Mouse (Mus musculus) midbrain, embryonic 10.5 days (tissue): ENCODE measurements around the gene Tmbim1. TPM values are rescaled to one million over a fixed set of nuclear protein-coding genes. Genes with fewer than 3 reads are reported as not detected.
A peak's percentile ranks its signal among the peaks of the same experiment; 100 is the strongest.
"Not testable (repeated sequence)": the region's sequence is repeated elsewhere in the genome, so short reads cannot be mapped to it uniquely, and the experiment has no call there.

Source experiments
- DNase-seq: peaks from one replicate; pipeline ENCODE4 v3.0.0-alpha.2; 2017; ENCODE audit warnings: low spot score
- H3K27ac ChIP-seq: fragments of 300-500 bp; sonication (generic); replicated peaks from 2 replicates; pipeline ENCODE4 v1.5.1; 2016; ENCODE audit warnings: mild to moderate bottlenecking
- H3K27me3 ChIP-seq: fragments of 300-500 bp; sonication (generic); 2 replicates; pipeline ENCODE4 v1.6.1; 2016; ENCODE audit warnings: low read depth, mild to moderate bottlenecking; ENCODE audit not compliant: poor library complexity, severe bottlenecking
- H3K36me3 ChIP-seq: fragments of 300-500 bp; sonication (generic); 2 replicates; pipeline ENCODE4 v1.6.1; 2016; ENCODE audit warnings: mild to moderate bottlenecking, moderate library complexity
- H3K4me1 ChIP-seq: fragments of 300-500 bp; sonication (generic); 2 replicates; pipeline ENCODE4 v1.6.1; 2016
- H3K4me3 ChIP-seq: fragments of 300-500 bp; sonication (generic); 2 replicates; pipeline ENCODE4 v1.5.1; 2016; ENCODE audit warnings: mild to moderate bottlenecking, moderate library complexity
- H3K9me3 ChIP-seq: fragments of 300-500 bp; sonication (generic); replicated peaks from 2 replicates; pipeline ENCODE4 v1.6.1; 2016; ENCODE audit warnings: mild to moderate bottlenecking
- WGBS: fragments of 180-500 bp; shearing (Covaris S2); methylation state at CpG from one replicate; pipeline ENCODE4 v1.1.7; 2016; 5-methylcytosine and 5-hydroxymethylcytosine counted together
- polyA plus RNA-seq: library from polyadenylated mRNA; unstranded; fragments of >200 nt; fragmentation: Nextera tagmentation; extraction: Ambion mirVana; gene quantifications from 2 replicates; pipeline ENCODE4 v1.2.1, GENCODE M21; 2016

The Tmbim1 gene
- polyA plus RNA-seq, result 8.6 TPM in 2 replicates

DNA sequence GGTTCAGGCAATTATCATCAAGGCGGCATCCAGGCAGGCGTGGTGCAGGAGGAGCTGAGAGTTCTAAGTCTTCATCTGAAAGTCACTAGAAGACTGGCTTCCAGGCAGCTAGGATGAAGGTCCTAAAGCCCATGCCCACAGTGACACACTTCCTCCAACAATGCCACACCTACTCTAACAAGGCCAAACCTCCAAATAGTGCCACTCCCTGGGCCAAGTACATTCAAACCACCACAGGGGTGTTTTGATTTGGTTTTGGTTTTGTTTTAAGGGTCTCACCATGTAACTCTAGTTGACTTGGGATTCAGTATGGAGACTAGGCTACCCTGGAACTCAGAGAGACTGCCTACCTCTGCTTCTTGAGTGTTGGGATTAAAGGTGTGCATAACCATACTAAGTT is at the start of gene Tmbim1:
Tmbim1 (minus strand) TSS at position 101 of the 400 bp plus-strand sequence.
- WGBS, result 92% methylated on average over 2 of the region's 2 CpGs
- Histone ChIP-seq H3K4me1 (peaks cover 15% of the 10 kb centered on the region), H3K36me3 (no peaks in the 10 kb centered on the region), H3K9me3 (no peaks in the 10 kb centered on the region), H3K27ac (no peak within 1 kb of the TSS), H3K4me3 (peak within 1 kb of the TSS; percentile 64), H3K27me3 (peaks cover 30% of the 10 kb centered on the region)
- DNase-seq, result no peak

DNA sequence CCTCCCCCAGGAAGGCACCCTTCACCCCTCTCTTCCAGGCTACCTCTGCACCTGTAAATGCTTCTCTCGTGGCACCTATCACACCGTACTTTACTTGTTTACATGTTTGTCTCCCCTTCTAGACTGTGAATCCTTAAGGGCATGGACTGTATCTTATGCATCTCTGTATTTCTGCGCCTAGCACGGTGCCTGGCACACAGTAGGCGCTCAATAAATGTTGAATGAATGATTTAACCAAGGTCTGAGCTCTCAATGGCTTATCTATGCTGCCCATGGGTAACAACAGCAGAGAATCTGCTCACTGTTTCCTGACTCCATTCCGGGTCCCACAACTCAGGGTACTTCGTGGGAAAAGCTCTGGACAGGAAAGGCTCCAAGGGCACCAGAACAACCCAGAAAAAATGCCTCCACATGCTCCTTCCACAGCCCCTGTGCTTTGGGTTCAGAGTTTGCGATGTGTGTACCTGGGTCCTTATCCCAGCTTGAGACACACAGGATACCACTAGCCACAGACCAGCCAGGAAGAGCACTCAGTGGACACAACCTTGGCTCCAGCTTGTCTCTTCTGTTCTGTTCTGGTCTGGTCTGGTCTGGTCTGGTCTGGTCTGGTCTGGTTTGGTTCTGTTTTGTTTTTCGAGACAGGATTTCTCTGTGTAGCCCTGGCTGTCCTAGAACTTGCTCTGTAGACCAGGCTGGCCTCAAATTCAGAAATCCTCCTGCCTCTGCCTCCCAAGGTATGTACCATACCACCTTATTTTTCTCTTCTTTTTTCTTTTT is 48.2 kb upstream of the Tmbim1 start:
- WGBS, result 91% methylated on average over 9 of the region's 9 CpGs

DNA sequence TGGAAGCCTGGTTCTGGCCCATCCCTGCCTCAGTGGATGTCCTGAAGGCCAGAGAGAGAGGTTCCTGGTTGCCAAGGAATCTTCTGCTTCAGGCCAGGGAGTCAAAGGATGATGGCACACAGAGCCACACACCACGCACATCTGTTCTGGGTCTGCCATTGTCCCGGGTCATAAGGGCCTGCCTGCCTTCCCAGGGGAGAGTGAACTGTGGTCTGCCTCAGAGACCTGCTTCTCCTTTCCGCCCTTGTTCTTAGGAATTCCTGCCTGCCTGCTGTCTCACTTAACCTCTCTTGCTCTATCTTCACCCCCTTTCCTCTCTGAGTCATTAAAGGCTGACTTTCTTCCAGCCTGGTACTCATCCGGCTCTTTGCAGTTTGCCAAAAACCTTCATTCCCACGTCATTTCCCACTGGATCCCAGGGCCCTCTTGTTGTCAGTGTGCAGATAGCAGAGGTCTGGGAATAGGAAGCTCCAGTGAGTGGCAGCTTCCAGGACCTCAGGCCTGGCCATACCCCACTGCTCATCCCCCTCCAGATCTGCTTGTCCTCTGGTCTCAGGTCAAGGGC is 47.2 kb upstream of the Tmbim1 start:
- no peak for DNase-seq
- Histone ChIP-seq H3K4me3 (no peak overlapping the region), H3K36me3 (peaks cover 51% of the 10 kb centered on the region), H3K9me3 (no peaks in the 10 kb centered on the region), H3K27me3 (no peaks in the 10 kb centered on the region), H3K27ac (no peak overlapping the region), H3K4me1 (no peaks in the 10 kb centered on the region)
- WGBS, result 73% methylated on average over 5 of the region's 5 CpGs

More for the DNA sequence above, 48.2 kb upstream of the Tmbim1 start:
- Histone ChIP-seq H3K4me3 (no peak overlapping the region), H3K27me3 (no peaks in the 10 kb centered on the region), H3K36me3 (peaks cover 44% of the 10 kb centered on the region), H3K4me1 (no peaks in the 10 kb centered on the region), H3K9me3 (no peaks in the 10 kb centered on the region), H3K27ac (no peak overlapping the region)
- DNase-seq, result no peak

DNA sequence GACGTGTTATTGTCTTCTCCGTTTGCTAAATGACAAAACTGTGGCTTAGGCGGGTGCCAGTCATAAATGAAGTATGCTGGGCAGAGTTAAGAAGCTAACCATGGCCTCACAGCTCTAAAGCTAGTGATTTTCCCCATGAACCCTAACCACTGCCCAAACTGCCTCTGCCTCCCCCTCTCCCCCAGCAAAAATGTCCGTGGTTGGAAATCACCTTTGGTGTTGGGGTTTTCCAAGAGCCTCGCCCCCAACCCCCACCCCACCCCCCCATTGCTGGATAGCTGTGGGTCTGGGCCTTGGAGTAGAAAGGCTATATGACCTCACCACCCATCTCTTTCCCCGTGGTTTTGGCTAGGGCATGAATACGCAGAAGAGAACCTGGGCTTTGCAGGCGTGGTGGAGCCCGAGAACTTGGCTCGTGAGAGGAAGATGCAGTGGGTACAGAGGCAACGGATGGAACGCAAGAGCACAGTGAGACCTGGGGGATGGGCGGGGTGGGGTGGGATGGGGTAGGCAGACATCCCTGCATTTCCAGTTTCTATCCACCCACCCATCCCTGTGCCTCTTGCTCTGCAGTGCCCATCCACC is 45.9 kb upstream of the Tmbim1 start:
- H3K9me3 ChIP-seq, result no peaks in the 10 kb centered on the region
- peaks cover 52% of the 10 kb centered on the region for H3K36me3 ChIP-seq
- H3K4me1 ChIP-seq, result no peaks in the 10 kb centered on the region
- no peak for DNase-seq
- no peak overlapping the region for H3K4me3 ChIP-seq
- H3K27me3 ChIP-seq, result no peaks in the 10 kb centered on the region
- H3K27ac ChIP-seq, result no peak overlapping the region
- 93% methylated on average over 13 of the region's 13 CpGs for WGBS

DNA sequence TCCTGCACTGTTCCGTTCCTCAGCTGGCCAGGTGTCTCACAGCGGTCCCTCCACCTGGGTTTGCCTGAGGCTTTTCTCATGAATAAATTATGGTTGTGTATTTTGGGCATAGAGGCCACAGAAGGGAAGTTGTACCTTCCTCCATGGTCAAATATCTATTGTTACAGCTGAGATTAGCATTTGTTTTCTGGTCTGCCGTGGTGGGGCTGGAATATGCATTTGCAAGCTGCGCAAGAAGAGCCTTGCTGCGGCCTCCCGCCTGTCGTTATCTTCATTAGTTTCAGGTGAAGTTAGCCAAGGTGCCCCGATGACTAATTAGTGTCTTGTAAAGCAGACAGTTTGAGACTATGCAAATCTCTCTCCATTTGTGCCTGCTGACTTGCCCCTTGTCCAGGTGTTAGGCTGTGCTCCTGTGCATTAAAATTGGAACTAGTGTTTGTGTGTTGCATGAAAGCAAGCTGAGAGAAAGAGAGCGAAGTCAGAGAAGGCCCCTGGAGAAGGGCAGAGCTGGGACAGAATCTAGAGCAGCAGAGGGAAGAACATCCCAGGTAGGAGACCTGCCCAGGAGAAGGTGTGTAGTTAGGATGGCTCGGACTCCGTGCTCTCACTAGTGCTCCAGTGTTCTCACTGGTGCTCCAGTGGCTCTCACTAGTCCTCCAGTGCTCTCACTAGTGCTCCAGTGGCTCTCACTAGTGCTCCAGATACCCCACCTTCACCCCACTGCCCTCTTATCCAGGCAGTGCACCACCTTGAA is 38.9 kb upstream of the Tmbim1 start:
- Histone ChIP-seq H3K27ac (no peak overlapping the region), H3K27me3 (no peaks in the 10 kb centered on the region), H3K4me1 (peaks cover 7% of the 10 kb centered on the region), H3K9me3 (no peaks in the 10 kb centered on the region), H3K36me3 (peaks cover 15% of the 10 kb centered on the region), H3K4me3 (no peak overlapping the region)
- WGBS, result 83% methylated on average over 11 of the region's 11 CpGs
- no peak for DNase-seq

DNA sequence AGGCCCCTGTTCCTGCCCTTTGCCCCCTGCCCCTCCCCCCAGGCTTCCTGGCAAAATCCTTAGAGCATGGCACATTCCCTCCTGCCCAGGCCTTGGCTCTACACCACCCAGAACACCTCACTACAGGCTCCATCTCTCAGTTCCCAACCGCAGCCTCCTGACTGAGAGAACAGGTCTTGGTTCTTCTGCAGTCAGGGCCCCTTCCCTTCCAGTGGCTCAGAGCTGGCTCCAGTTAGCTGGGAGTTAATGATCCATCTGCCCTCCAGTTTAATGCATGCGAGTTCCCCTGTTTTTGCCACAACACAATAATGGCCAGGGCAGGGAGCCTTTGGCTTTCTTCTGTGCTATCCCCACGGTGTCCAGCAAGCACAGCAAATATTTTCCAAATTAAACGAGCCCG is 37.7 kb upstream of the Tmbim1 start:
- no peaks in the 10 kb centered on the region for H3K9me3 ChIP-seq
- H3K27me3 ChIP-seq, result no peaks in the 10 kb centered on the region
- H3K4me1 ChIP-seq, result peaks cover 14% of the 10 kb centered on the region
- DNase-seq, result no peak
- 80% methylated on average over 5 of the region's 5 CpGs for WGBS
- H3K27ac ChIP-seq, result 0 out of 2 replicates have a peak overlapping the region, but pooled peaks have one; percentile 49
- no peak overlapping the region for H3K4me3 ChIP-seq
- peaks cover 4% of the 10 kb centered on the region; the same call in 1 of the 2 replicates for H3K36me3 ChIP-seq

DNA sequence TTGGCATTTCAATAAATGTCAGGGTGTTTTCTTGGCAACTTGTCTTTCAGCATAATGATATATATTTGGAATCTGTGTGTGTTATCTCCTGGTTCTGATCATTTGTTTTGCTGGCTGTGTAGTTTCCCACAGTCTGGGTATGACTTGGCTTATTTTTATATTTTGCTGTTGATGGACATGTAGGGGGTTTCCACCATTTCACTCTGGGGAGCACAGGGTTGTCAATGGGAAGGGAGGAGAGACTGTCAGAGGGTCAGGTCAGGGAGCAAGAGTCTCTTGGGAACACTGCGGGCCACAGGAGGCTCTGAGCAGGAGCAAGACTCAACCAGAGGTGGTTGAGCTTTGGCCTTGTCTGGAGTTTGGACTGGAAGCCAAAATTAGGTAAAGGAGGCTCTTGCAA is 36.9 kb upstream of the Tmbim1 start:
- no peaks in the 10 kb centered on the region; the same call in 1 of the 2 replicates for H3K36me3 ChIP-seq

DNA sequence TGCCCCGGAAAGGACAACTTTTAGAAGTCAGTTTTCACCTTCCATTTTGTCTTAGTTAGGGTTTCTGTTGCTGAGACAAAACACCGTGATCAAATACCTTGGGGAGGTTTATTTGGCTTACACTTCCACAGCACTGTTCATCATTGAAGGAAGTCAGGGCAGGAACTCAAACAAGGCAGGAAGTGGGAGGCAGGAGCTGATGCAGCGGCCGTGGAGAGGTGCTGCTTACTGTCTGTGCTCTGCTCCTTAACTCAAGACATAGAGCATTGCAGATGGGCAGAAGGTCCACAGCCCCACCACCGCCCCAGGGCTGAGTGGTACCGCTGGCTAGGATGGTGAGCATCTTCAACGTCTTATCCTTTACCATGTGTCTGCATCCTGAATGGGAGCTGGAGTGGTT is 36.5 kb upstream of the Tmbim1 start:
- no peaks in the 10 kb centered on the region; the same call in 1 of the 2 replicates for H3K36me3 ChIP-seq
- no peak overlapping the region for H3K4me3 ChIP-seq
- H3K4me1 ChIP-seq, result peaks cover 16% of the 10 kb centered on the region
- no peak overlapping the region for H3K27ac ChIP-seq
- DNase-seq, result no peak
- H3K27me3 ChIP-seq, result no peaks in the 10 kb centered on the region
- no peaks in the 10 kb centered on the region for H3K9me3 ChIP-seq
- 93% methylated on average over 7 of the region's 7 CpGs for WGBS

More for the DNA sequence above, 36.9 kb upstream of the Tmbim1 start:
- DNase-seq, result no peak
- peaks cover 16% of the 10 kb centered on the region for H3K4me1 ChIP-seq
- no peaks in the 10 kb centered on the region for H3K9me3 ChIP-seq
- WGBS, result 93% methylated on average over 1 of the region's 1 CpGs
- no peaks in the 10 kb centered on the region for H3K27me3 ChIP-seq
- H3K4me3 ChIP-seq, result no peak overlapping the region
- no peak overlapping the region for H3K27ac ChIP-seq

DNA sequence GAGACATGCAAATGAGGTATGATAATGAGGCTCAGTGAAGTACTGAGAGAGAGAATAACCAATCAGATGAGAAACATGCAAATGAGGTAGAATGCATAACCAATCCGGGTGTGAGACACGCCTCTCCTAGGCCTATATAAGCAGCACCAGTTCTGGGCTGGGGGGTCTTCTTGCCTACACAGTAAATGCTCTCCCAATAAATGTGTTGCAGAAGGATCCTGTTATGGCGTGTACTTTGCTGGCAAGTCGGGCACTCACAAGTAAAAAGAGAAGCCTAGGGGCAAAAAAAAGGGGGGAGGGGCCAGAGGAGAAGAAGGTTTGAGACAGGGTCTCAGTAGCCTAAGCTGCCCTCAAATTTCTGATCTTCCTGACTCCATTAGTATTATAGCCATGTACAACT is 35.6 kb upstream of the Tmbim1 start:
- WGBS, result 93% methylated on average over 4 of the region's 4 CpGs
- H3K9me3 ChIP-seq, H3K4me3 ChIP-seq, H3K36me3 ChIP-seq, DNase-seq, H3K27me3 ChIP-seq, H3K27ac ChIP-seq: not testable (repeated sequence)
- peaks cover 16% of the 10 kb centered on the region for H3K4me1 ChIP-seq

DNA sequence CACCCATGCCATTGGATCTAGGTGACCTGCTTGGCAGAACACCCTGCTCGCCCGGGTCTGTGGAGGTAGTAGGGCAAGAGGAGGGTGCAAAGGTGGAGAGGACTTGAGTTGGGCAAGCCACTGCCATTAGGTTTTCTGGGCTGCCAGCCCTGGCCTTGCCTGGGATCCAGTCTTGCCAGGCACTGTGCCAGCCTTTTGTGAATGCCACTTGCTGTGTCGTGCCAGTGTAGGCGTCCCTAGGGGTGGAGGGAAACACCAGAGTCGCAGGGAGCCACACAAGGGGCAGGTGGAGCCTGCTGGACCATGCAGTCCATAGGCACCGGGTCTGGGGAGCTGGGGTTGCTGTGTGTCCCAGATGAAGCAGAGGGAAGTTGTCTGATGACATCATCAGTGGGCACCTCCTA is 34.9 kb upstream of the Tmbim1 start:
- DNase-seq, result no peak
- Histone ChIP-seq H3K27ac (no peak overlapping the region), H3K27me3 (no peaks in the 10 kb centered on the region), H3K9me3 (no peaks in the 10 kb centered on the region), H3K36me3 (no peaks in the 10 kb centered on the region; the same call in 1 of the 2 replicates), H3K4me3 (no peak overlapping the region), H3K4me1 (peaks cover 21% of the 10 kb centered on the region)
- 95% methylated on average over 6 of the region's 6 CpGs for WGBS

DNA sequence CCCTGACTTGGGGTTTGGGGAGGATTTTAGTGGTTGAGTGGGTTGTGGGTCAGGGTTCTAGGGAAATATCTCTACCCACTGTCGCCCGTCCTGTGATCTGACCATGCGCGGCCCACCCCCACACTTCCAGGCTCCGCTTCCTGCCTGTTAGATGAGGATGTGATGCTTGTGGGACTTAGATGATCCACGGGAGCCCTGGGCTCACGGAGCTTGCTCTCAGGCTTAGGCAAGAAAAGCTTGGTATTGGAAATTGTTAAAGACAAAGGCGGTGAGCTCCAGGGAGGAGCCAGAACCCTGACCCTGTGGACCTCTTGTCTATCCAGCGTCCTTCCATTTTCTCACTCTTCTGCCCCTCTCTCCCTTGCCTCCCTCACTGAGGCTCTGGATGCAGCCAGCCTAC is 34.5 kb upstream of the Tmbim1 start:
- H3K4me3 ChIP-seq, result no peak overlapping the region
- DNase-seq, result no peak
- H3K9me3 ChIP-seq, result no peaks in the 10 kb centered on the region
- no peaks in the 10 kb centered on the region; the same call in 1 of the 2 replicates for H3K36me3 ChIP-seq
- H3K4me1 ChIP-seq, result peaks cover 25% of the 10 kb centered on the region
- WGBS, result 92% methylated on average over 9 of the region's 9 CpGs
- H3K27me3 ChIP-seq, result no peaks in the 10 kb centered on the region
- no peak overlapping the region for H3K27ac ChIP-seq

DNA sequence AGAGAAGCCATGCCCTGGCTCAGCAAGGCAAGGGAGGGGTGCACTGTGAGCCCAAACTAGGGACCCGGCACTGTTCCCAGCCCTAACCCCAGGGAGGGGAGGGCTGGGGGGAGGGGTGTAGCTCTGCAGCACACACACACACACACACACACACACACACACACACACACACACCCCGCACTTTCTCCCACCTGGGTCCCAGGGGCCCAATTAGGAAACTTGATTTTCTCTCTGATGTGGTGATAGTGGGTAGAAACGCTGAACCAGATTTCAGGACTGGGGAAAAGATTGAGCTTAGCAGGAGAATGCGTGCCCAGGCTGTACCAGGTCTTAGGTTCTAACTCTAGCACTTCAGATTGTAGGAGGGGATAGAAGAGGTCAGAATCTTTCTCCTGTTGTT is 33.2 kb upstream of the Tmbim1 start:
- Histone ChIP-seq H3K4me3 (no peak overlapping the region), H3K36me3 (no peaks in the 10 kb centered on the region; the same call in 1 of the 2 replicates), H3K27ac (peak overlapping the region; percentile 17; the same call in 1 of the 2 replicates), H3K27me3 (no peaks in the 10 kb centered on the region), H3K9me3 (no peaks in the 10 kb centered on the region), H3K4me1 (peaks cover 35% of the 10 kb centered on the region)
- WGBS, result 85% methylated on average over 4 of the region's 4 CpGs
- no peak for DNase-seq
